Mouse (Mus musculus) CH12.LX (cell line): Measurements from ENCODE around the gene Evpl. TPM values are rescaled to one million over a fixed set of nuclear protein-coding genes. Genes with fewer than 3 reads are reported as not detected.

Source experiments
- DNase-seq: peaks from one replicate; pipeline ENCODE4 v3.0.0-alpha.2; 2013; ENCODE audit errors: extremely low read depth
- H3K27ac ChIP-seq: 2 replicates; pipeline ENCODE4 v1.5.1; 2012; ENCODE audit warnings: low read depth, mild to moderate bottlenecking, control low read depth, moderate library complexity; ENCODE audit not compliant: insufficient read depth
- H3K27me3 ChIP-seq: replicated peaks from 2 replicates; pipeline ENCODE3; 2012; ENCODE audit warnings: inconsistent platforms
- H3K36me3 ChIP-seq, 2 experiments: replicated peaks in 1 of 2; 2 replicates each; pipeline versions ENCODE3 to v1.6.1; 2012; ENCODE audit warnings: inconsistent platforms in 1 of 2, low read length in 1 of 2, mild to moderate bottlenecking in 1 of 2, mixed read lengths in 1 of 2, moderate library complexity in 1 of 2; ENCODE audit not compliant: control insufficient read depth in 1 of 2, insufficient read depth in 1 of 2
- H3K4me1 ChIP-seq, 2 experiments: 2 replicates each; pipeline ENCODE4 v1.6.1; 2012; ENCODE audit warnings: inconsistent platforms in 1 of 2, moderate library complexity in 1 of 2; ENCODE audit not compliant: insufficient read depth in 2 of 2, control insufficient read depth in 1 of 2
- H3K4me2 ChIP-seq: 2 replicates; pipeline ENCODE4 v1.6.1; 2012; ENCODE audit warnings: low read depth, mild to moderate bottlenecking, control low read depth; ENCODE audit not compliant: poor library complexity, insufficient read depth, severe bottlenecking
- H3K4me3 ChIP-seq, 3 experiments: fragments of 150-350 bp in 1 of 3; sonication (generic) in 1 of 3; replicated peaks in 1 of 3; 2 replicates each; pipeline versions ENCODE3 to v1.5.1; 2011 to 2012; ENCODE audit warnings: low read depth in 2 of 3, low read length in 2 of 3, mild to moderate bottlenecking in 2 of 3, moderate library complexity in 2 of 3, control low read depth in 1 of 3, improper control_type of control experiment in 1 of 3, inconsistent platforms in 1 of 3, mixed read lengths in 1 of 3; ENCODE audit not compliant: poor library complexity in 1 of 3
- H3K79me2 ChIP-seq: replicated peaks from 2 replicates; pipeline ENCODE4 v1.6.1; 2012; ENCODE audit warnings: mild to moderate bottlenecking, moderate library complexity; ENCODE audit not compliant: control insufficient read depth, poor library complexity, insufficient read depth, severe bottlenecking; ENCODE audit errors: extremely low read depth
- H3K9ac ChIP-seq: 2 replicates; pipeline ENCODE4 v1.6.1; 2012; ENCODE audit warnings: low read depth, mild to moderate bottlenecking, control low read depth, moderate library complexity; ENCODE audit not compliant: insufficient read depth
- H3K9me3 ChIP-seq: replicated peaks from 2 replicates; pipeline ENCODE3; 2012; ENCODE audit warnings: low read length, inconsistent platforms, mixed read lengths
- BHLHE40 ChIP-seq: IDR thresholded peaks from 2 replicates; pipeline ENCODE4 v1.6.1; 2011; ENCODE audit warnings: mild to moderate bottlenecking, low read depth, low read length, improper control_type of control experiment
- CHD1 ChIP-seq: IDR thresholded peaks from 2 replicates; pipeline ENCODE4 v1.6.1; 2012; ENCODE audit warnings: low read depth, low read length, improper control_type of control experiment, inconsistent platforms
- CHD2 ChIP-seq: IDR thresholded peaks from 2 replicates; pipeline ENCODE4 v1.6.1; 2011; ENCODE audit warnings: low read length, improper control_type of control experiment
- ELF1 ChIP-seq: IDR thresholded peaks from 2 replicates; pipeline ENCODE4 v1.6.1; 2014; ENCODE audit warnings: low read depth, mild to moderate bottlenecking, inconsistent platforms, low read length, improper control_type of control experiment
- EP300 ChIP-seq: IDR thresholded peaks from 2 replicates; pipeline ENCODE4 v1.6.1; 2011; ENCODE audit warnings: low read length, improper control_type of control experiment
- ETS1 ChIP-seq: conservative IDR thresholded peaks from 2 replicates; pipeline ENCODE4 v1.6.1; 2012; ENCODE audit warnings: low read depth, mild to moderate bottlenecking, inconsistent platforms, low read length, improper control_type of control experiment, moderate library complexity
- IRF4 ChIP-seq: IDR thresholded peaks from 2 replicates; pipeline ENCODE4 v1.6.1; 2014; ENCODE audit warnings: low read depth, mild to moderate bottlenecking, inconsistent platforms, low read length, improper control_type of control experiment
- JUN ChIP-seq: IDR thresholded peaks from 2 replicates; pipeline ENCODE4 v1.6.1; 2011; ENCODE audit warnings: low read depth, mild to moderate bottlenecking, low read length, improper control_type of control experiment, moderate library complexity; ENCODE audit not compliant: insufficient read depth
- MAX ChIP-seq: IDR thresholded peaks from 2 replicates; pipeline ENCODE4 v1.6.1; 2011; ENCODE audit warnings: low read length, improper control_type of control experiment
- MAZ ChIP-seq: IDR thresholded peaks from 2 replicates; pipeline ENCODE4 v1.6.1; 2012; ENCODE audit warnings: low read depth, mild to moderate bottlenecking, inconsistent platforms, low read length, improper control_type of control experiment, moderate library complexity
- MXI1 ChIP-seq: IDR thresholded peaks from 2 replicates; pipeline ENCODE4 v1.6.1; 2011; ENCODE audit warnings: mild to moderate bottlenecking, low read depth, low read length, improper control_type of control experiment
- NRF1 ChIP-seq: IDR thresholded peaks from 2 replicates; pipeline ENCODE4 v1.6.1; 2014; ENCODE audit warnings: low read depth, mild to moderate bottlenecking, inconsistent platforms, low read length, improper control_type of control experiment, moderate library complexity
- SMC3 ChIP-seq: IDR thresholded peaks from 2 replicates; pipeline ENCODE4 v1.6.1; 2011; ENCODE audit warnings: low read depth, low read length, improper control_type of control experiment
- TBP ChIP-seq: conservative IDR thresholded peaks from 2 replicates; pipeline ENCODE4 v1.6.1; 2011; ENCODE audit warnings: low read depth, low read length, improper control_type of control experiment
- UBTF ChIP-seq: IDR thresholded peaks from 2 replicates; pipeline ENCODE4 v1.6.1; 2012; ENCODE audit warnings: low read depth, mild to moderate bottlenecking, inconsistent platforms, low read length, improper control_type of control experiment, moderate library complexity
- USF1 ChIP-seq: IDR thresholded peaks from 2 replicates; pipeline ENCODE4 v1.6.1; 2014; ENCODE audit warnings: low read depth, mild to moderate bottlenecking, inconsistent platforms, low read length, improper control_type of control experiment
- USF2 ChIP-seq: conservative IDR thresholded peaks from 2 replicates; pipeline ENCODE4 v1.6.1; 2011; ENCODE audit warnings: low read depth, low read length, improper control_type of control experiment
- ZKSCAN1 ChIP-seq: IDR thresholded peaks from 2 replicates; pipeline ENCODE4 v1.6.1; 2012; ENCODE audit warnings: low read depth, inconsistent platforms, low read length, improper control_type of control experiment, borderline replicate concordance
- ZMIZ1 ChIP-seq: IDR thresholded peaks from 2 replicates; pipeline ENCODE4 v1.6.1; 2012; ENCODE audit warnings: low read depth, mild to moderate bottlenecking, inconsistent platforms, low read length, improper control_type of control experiment
- ZNF384 ChIP-seq: IDR thresholded peaks from 2 replicates; pipeline ENCODE4 v1.6.1; 2012; ENCODE audit warnings: low read depth, low read length, improper control_type of control experiment, inconsistent platforms
- dilution Hi-C: fragments of 300-500 bp; cut with MboI; formaldehyde crosslinking; loops from 2 replicates; pipeline ENCODE4 v1.14.3; 2020; ENCODE audit warnings: low sequenced_read_pairs; ENCODE audit not compliant: extremely low pct_unique_long_range_greater_than_20kb, extremely low pct_ligation_motif_present
- in situ Hi-C: fragments of 300-500 bp; cut with MboI; formaldehyde crosslinking; loops from 3 replicates; pipeline ENCODE4 v1.14.3; 2019; ENCODE audit warnings: low sequenced_read_pairs, low pct_ligation_motif_present, low pct_unique_long_range_greater_than_20kb, mixed read lengths
- polyA plus RNA-seq: library from polyadenylated mRNA; unstranded; fragments of >175 nt; gene quantifications from 2 replicates; pipeline ENCODE4 v1.2.1, GENCODE M21; 2012; ENCODE audit warnings: low read depth; ENCODE audit not compliant: insufficient read length
- total RNA-seq, 2 experiments: library from RNA; depleted of rRNA; stranded (reverse); fragments of 300-350 nt in 1 of 2; fragments of >200 nt in 1 of 2; gene quantifications; 2 replicates each; pipeline ENCODE4 v1.2.3; 2012 to 2014

Gene Evpl
- total and polyA plus RNA-seq, 3 experiments, result 0.21 to 0.23 TPM; not detected in 1

DNA sequence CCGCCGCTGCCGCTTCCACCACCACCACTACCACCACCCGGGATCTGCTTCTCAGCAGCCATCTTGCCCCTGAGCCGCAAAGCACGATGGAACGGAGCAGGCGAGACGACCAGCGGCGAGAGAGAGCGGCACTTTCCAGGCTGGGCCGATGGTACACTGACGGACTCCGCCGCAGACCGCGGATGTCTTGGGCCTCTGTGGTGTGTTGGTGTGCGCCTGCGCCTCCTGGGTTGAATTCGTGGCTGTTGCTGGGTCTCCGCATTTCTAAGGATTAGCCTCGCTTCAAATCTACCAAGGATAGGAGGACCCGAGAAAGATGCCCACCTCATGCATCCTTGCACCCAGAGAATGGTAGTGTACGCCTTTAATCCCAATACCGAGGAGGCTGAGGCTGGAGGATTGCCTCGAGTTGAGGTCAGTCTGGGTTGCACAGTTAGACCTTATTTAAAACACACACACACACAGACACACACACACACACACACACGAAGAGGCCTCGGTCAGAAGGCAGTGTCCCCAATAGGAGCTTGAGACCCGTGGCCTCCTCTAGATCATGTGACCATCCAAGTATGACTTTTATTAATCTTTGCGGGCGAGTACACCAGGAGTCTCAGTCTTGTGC lies 36.3 kb upstream of the Evpl start, which contains the start of gene Srp68 (continued):
- peak; percentile 86 for TF ChIP-seq NRF1
- TF ChIP-seq USF2, result peak; percentile 67
- TF ChIP-seq USF1, result peak; percentile 81
- TF ChIP-seq CHD2, result no peak; the same call in 1 of the 2 replicates
- peak; percentile 53; the same call in 1 of the 2 replicates for TF ChIP-seq MXI1
- no peak for TF ChIP-seq IRF4
- peak; percentile 95 for TF ChIP-seq TBP
- no peak; the same call in 1 of the 2 replicates for TF ChIP-seq CHD1
- no peak for TF ChIP-seq ZKSCAN1
- TF ChIP-seq ETS1, result peak; percentile 3; the same call in 1 of the 2 replicates
- peak; percentile 44; the same call in 1 of the 2 replicates for TF ChIP-seq EP300
- no peak; the same call in 1 of the 2 replicates for TF ChIP-seq MAX
- peak; percentile 96 for TF ChIP-seq ZMIZ1
- TF ChIP-seq JUN, result no peak
- TF ChIP-seq ELF1, result peak; percentile 81
- no peak for TF ChIP-seq ZNF384
- no peak for TF ChIP-seq SMC3
- peak; percentile 51 for TF ChIP-seq MAZ

DNA sequence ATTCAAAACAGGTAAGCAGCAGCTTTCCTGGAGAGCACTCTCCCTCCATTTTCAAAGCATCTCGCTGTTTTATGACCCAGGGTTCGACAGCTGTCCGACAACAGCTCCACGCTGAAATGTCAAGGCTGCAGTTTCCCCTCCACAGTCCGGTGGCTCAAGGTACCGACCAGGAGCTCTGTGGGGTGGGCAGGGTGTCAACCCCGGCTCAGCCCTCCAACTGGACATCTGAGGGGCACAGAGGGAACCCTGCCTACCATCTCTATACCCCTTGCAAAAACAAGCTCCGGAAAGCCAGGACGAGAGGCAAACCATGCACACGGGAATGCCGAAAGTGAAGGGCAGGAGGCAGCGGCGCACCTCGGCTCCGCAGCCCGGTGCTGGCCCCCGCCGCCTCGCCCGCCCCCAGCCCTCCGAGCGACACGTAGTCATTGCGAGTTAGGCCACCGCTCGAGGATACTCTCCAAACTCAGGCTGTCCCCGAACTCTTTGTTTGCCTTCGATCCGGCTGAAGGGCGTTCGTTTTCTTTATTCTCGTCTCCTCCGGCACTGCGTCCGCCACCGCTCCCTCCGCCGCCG lies 35.7 kb upstream of the Evpl start:
- dilution Hi-C loops, result no loop called here
- no peak for TF ChIP-seq MAZ
- TF ChIP-seq UBTF, result peak; percentile 69; the same call in 1 of the 2 replicates
- TF ChIP-seq CHD1, result 0 out of 2 replicates have a peak, but pooled peaks have one; percentile 4
- TF ChIP-seq BHLHE40, result no peak
- TF ChIP-seq, all 38 proteins: peak for 2
- Histone ChIP-seq H3K4me1 (peaks cover 9 to 44% of the 10 kb centered on the region in 2 experiments), H3K4me3 (peak overlapping the region; percentile 79 to 99 (median 89)), H3K36me3 (peaks cover 24 to 48% of the 10 kb centered on the region in 2 experiments), H3K4me2 (peak overlapping the region; percentile 22; the same call in 1 of the 2 replicates), H3K27ac (peak overlapping the region; percentile 40), H3K27me3 (no peaks in the 10 kb centered on the region), H3K9me3 (no peaks in the 10 kb centered on the region), H3K9ac (peak overlapping the region; percentile 79), H3K79me2 (peaks cover 57% of the 10 kb centered on the region)
- no peak for DNase-seq
- in situ Hi-C loops, result loop anchor here (5.0 kb wide), 1 partner anchor 51 kb away; no protein-coding TSS in a partner anchor
